Mouse (Mus musculus): ENCODE measurements around the gene Ak2. TPM values are rescaled to one million over a fixed set of nuclear protein-coding genes. Genes with fewer than 3 reads are reported as not detected.

Ak2 gene
- total and polyA plus RNA-seq, 2 experiments = 156 to 232 TPM

DNA sequence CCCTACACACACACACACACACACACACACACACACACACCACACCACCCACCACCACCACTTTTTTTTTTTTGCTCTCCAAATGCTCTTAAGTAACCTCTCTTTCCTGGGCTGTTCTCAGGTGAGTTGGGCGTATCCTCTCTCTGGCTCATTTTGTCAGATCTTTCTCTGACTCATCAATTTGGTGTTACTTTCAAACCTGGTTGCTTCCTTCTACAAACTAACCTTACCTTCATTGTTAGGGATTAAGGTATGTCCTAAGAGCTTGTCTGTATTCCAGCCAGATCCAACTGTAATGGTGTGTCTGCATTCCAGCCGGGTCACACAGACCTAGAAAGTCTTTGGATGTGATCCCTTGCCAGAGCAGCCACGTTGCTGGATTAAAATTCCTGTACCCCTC is 14.5 kb upstream of the Ak2 start:
- no peak overlapping the region for H3K4me3 ChIP-seq (ENCODE audit: insufficient read depth, low read depth, low read length)
- no peak for TF ChIP-seq POLR2A (IDR thresholded peaks at IDR 0.05; ENCODE audit: extremely low read depth, insufficient read depth, low read length)
- no peak for TF ChIP-seq CTCF (IDR thresholded peaks at IDR 0.05; ENCODE audit: low read depth, low read length)
- peak overlapping the region; percentile 63 for H3K9ac ChIP-seq (ENCODE audit: low read depth, low read length)
- H3K79me2 ChIP-seq (ENCODE audit: control insufficient read depth, insufficient read depth, low read length) = no peaks in the 10 kb centered on the region
- H3K27ac ChIP-seq (replicated peaks; ENCODE audit: insufficient read depth, low read depth, low read length) = peak overlapping the region; percentile 98
- H3K4me1 ChIP-seq (ENCODE audit: control insufficient read depth, insufficient read depth, low read length) = peaks cover 28% of the 10 kb centered on the region
- H3K27me3 ChIP-seq (ENCODE audit: control insufficient read depth, insufficient read depth, low read length) = no peaks in the 10 kb centered on the region
- peak; percentile 68 for DNase-seq (ENCODE audit: extremely low read depth, low read depth, low spot score)
- WGBS = 22% methylated on average over 3 of the region's 3 CpGs
- no peaks in the 10 kb centered on the region for H3K36me3 ChIP-seq (ENCODE audit: control insufficient read depth, insufficient read depth, low read length)

DNA sequence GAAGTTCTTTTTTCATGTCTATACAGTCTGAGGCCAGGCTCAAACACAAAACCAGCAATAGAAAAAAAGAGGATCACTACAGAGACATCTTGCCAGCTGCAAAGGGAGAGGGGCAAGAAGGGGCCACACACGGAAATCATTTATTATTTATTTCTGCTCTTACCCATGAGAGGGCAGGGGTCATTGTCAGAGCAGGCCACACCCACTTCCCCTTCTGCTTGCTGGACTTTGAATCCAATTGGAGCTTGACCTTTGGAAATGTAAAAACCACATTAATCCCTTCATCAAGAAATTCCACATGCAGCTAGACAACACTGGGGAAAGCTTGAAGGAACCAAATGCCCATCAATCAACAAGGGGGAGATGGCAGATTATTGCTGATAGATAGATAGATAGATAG is 13.1 kb upstream of the Ak2 start:
- TF ChIP-seq CTCF (IDR thresholded peaks at IDR 0.05; ENCODE audit: low read depth, low read length) (no peak), POLR2A (IDR thresholded peaks at IDR 0.05; ENCODE audit: extremely low read depth, insufficient read depth, low read length) (no peak)
- Histone ChIP-seq H3K4me1 (ENCODE audit: control insufficient read depth, insufficient read depth, low read length) (peaks cover 35% of the 10 kb centered on the region), H3K27me3 (ENCODE audit: control insufficient read depth, insufficient read depth, low read length) (no peaks in the 10 kb centered on the region), H3K36me3 (ENCODE audit: control insufficient read depth, insufficient read depth, low read length) (no peaks in the 10 kb centered on the region), H3K4me3 (ENCODE audit: insufficient read depth, low read depth, low read length) (no peak overlapping the region), H3K27ac (replicated peaks; ENCODE audit: insufficient read depth, low read depth, low read length) (peak overlapping the region; percentile 91), H3K79me2 (ENCODE audit: control insufficient read depth, insufficient read depth, low read length) (no peaks in the 10 kb centered on the region), H3K9ac (ENCODE audit: low read depth, low read length) (no peak overlapping the region)
- 10% methylated on average over 1 of the region's 1 CpGs for WGBS
- DNase-seq (ENCODE audit: extremely low read depth, low read depth, low spot score) = peak; percentile 91

DNA sequence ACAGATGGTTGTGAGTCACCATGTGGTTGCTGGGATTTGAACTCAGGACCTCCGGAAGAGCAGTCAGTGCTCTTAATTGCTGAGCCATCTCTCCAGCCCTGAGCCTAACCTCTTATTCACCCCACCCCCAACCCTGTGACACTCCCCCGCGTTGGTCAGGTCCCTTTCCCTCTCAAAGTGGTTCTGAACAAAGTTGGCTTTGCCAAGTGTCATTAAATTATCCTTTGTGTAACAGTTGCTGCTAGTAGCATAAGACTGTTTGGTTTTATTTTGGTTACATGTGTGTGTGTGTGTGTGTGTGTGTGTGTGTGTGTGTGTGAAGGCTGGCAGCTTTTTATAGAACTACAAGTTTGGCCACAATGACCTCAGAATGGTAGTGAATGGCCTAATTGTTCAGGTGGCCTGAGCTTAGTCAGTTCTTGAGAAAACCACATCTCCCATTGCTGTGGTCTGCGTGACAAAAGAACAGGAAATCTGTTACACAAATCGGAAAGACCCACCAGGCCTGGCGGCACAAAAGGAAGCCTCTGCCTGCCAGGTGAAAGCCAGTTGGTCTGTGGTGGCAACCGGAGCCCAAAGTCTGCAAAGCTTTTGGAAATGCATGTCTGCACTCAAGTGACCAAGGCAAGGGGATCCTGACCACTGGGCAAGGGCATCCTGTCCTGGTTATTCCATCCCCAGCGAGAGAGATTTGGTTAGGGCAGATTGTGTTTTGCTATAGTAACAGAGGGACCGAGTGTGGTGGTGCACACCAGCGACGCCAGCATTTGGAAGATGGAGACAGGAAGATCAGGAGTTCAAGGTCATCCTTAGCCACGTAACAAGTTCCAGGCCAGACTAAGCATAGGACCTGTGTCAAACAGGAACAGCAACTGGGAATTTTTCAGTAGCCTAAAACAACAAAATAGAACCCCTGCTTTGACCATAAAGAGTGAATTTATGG is 10.6 kb upstream of the Ak2 start:
- no peak overlapping the region for H3K4me3 ChIP-seq (ENCODE audit: insufficient read depth, low read depth, low read length)
- peaks cover 42% of the 10 kb centered on the region for H3K4me1 ChIP-seq (ENCODE audit: control insufficient read depth, insufficient read depth, low read length)
- TF ChIP-seq POLR2A (IDR thresholded peaks at IDR 0.05; ENCODE audit: extremely low read depth, insufficient read depth, low read length) (no peak), CTCF (IDR thresholded peaks at IDR 0.05; ENCODE audit: low read depth, low read length) (no peak)
- no peak overlapping the region for H3K9ac ChIP-seq (ENCODE audit: low read depth, low read length)
- peak; percentile 58 for DNase-seq (ENCODE audit: extremely low read depth, low read depth, low spot score)
- H3K27ac ChIP-seq (replicated peaks; ENCODE audit: insufficient read depth, low read depth, low read length) = peak overlapping the region; percentile 63
- WGBS = 69% methylated on average over 12 of the region's 12 CpGs
- no peaks in the 10 kb centered on the region for H3K79me2 ChIP-seq (ENCODE audit: control insufficient read depth, insufficient read depth, low read length)
- H3K27me3 ChIP-seq (ENCODE audit: control insufficient read depth, insufficient read depth, low read length) = no peaks in the 10 kb centered on the region
- no peaks in the 10 kb centered on the region for H3K36me3 ChIP-seq (ENCODE audit: control insufficient read depth, insufficient read depth, low read length)

DNA sequence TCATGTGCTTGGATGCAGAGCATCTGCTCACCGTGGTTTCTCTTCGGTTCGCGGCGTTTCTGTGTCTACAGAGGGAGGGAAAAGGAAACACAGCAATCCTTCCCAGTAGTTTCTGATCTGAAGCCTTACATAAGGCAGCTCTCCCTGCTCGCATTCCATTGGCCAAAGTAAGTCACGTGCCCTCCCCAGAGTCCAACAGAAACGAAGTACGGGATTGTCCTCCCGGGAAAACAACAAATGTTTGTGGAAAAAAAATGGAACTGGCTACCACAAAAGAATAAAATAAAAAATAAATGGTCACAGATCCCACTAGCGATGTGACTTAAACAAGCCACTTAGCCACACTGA is 10.0 kb upstream of the Ak2 start:
- WGBS = 77% methylated on average over 11 of the region's 11 CpGs
- Histone ChIP-seq H3K27me3 (ENCODE audit: control insufficient read depth, insufficient read depth, low read length) (no peaks in the 10 kb centered on the region), H3K4me3 (ENCODE audit: insufficient read depth, low read depth, low read length) (no peak overlapping the region), H3K27ac (replicated peaks; ENCODE audit: insufficient read depth, low read depth, low read length) (peak overlapping the region; percentile 96), H3K79me2 (ENCODE audit: control insufficient read depth, insufficient read depth, low read length) (no peaks in the 10 kb centered on the region), H3K4me1 (ENCODE audit: control insufficient read depth, insufficient read depth, low read length) (peaks cover 42% of the 10 kb centered on the region), H3K36me3 (ENCODE audit: control insufficient read depth, insufficient read depth, low read length) (no peaks in the 10 kb centered on the region), H3K9ac (ENCODE audit: low read depth, low read length) (no peak overlapping the region)
- no peak for TF ChIP-seq CTCF (IDR thresholded peaks at IDR 0.05; ENCODE audit: low read depth, low read length)
- TF ChIP-seq POLR2A (IDR thresholded peaks at IDR 0.05; ENCODE audit: extremely low read depth, insufficient read depth, low read length) = no peak
- DNase-seq (ENCODE audit: extremely low read depth, low read depth, low spot score) = peak; percentile 76

DNA sequence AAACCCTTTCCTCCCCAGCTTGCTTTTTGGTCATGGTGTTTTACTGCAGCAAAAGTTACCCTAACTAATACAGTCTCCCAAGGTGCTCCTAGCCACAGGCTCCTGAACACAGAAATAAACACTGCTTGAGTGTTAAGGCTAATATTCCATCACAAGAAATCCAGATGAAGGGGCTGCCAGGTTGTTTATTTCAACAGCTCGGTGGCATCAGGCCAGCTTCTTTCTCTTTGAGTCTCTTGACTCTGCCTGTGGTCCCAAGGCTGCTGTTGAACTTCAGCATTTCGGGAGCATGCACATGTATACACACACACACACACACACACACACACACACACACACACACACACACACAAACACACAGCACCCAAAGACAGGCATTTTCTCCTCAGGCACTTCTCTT is 8.6 kb upstream of the Ak2 start:
- DNase-seq (ENCODE audit: extremely low read depth, low read depth, low spot score) = no peak
- no peak for TF ChIP-seq POLR2A (IDR thresholded peaks at IDR 0.05; ENCODE audit: extremely low read depth, insufficient read depth, low read length)
- no peak for TF ChIP-seq CTCF (IDR thresholded peaks at IDR 0.05; ENCODE audit: low read depth, low read length)
- WGBS = 17% methylated on average over 2 of the region's 2 CpGs

DNA sequence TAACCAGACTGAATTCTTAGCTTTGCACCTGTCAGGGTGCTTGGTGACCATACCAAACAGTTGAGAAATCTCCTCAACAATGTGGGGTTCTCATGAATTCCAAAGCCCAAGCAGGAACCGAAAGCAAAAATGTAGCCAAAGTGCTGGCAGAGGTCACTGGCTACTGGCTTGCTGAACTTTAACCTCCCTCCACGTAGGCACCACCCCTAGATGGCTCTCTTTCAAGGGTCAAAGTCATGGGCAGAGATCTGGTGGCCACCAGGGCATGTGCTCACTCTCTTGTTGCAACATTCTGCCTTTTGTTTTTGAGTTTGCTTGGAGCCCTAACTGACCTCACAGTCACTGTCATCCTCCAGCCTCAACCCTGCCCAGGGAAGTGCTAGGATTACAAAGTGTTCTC is 8.1 kb upstream of the Ak2 start:
- peak; percentile 99 for DNase-seq (ENCODE audit: extremely low read depth, low read depth, low spot score)
- no peak for TF ChIP-seq CTCF (IDR thresholded peaks at IDR 0.05; ENCODE audit: low read depth, low read length)
- no peak for TF ChIP-seq POLR2A (IDR thresholded peaks at IDR 0.05; ENCODE audit: extremely low read depth, insufficient read depth, low read length)
- Histone ChIP-seq H3K4me1 (ENCODE audit: control insufficient read depth, insufficient read depth, low read length) (peaks cover 30% of the 10 kb centered on the region), H3K27ac (replicated peaks; ENCODE audit: insufficient read depth, low read depth, low read length) (peak overlapping the region; percentile 96), H3K27me3 (ENCODE audit: control insufficient read depth, insufficient read depth, low read length) (no peaks in the 10 kb centered on the region), H3K79me2 (ENCODE audit: control insufficient read depth, insufficient read depth, low read length) (no peaks in the 10 kb centered on the region), H3K36me3 (ENCODE audit: control insufficient read depth, insufficient read depth, low read length) (no peaks in the 10 kb centered on the region), H3K9ac (ENCODE audit: low read depth, low read length) (no peak overlapping the region), H3K4me3 (ENCODE audit: insufficient read depth, low read depth, low read length) (no peak overlapping the region)
- 14% methylated on average over 2 of the region's 2 CpGs for WGBS

More for the DNA sequence above, 8.6 kb upstream of the Ak2 start:
- no peaks in the 10 kb centered on the region for H3K27me3 ChIP-seq (ENCODE audit: control insufficient read depth, insufficient read depth, low read length)
- peak overlapping the region; percentile 96 for H3K27ac ChIP-seq (replicated peaks; ENCODE audit: insufficient read depth, low read depth, low read length)
- peak overlapping the region; percentile 42 for H3K9ac ChIP-seq (ENCODE audit: low read depth, low read length)
- H3K79me2 ChIP-seq (ENCODE audit: control insufficient read depth, insufficient read depth, low read length) = no peaks in the 10 kb centered on the region
- H3K36me3 ChIP-seq (ENCODE audit: control insufficient read depth, insufficient read depth, low read length) = no peaks in the 10 kb centered on the region
- peaks cover 33% of the 10 kb centered on the region for H3K4me1 ChIP-seq (ENCODE audit: control insufficient read depth, insufficient read depth, low read length)
- H3K4me3 ChIP-seq (ENCODE audit: insufficient read depth, low read depth, low read length) = no peak overlapping the region

Measured in liver, adult 2 months (tissue).